Mouse (Mus musculus) neural tube, embryonic 15.5 days (tissue): ENCODE data around the gene Nfatc2. TPM values are rescaled to one million over a fixed set of nuclear protein-coding genes. Genes with fewer than 3 reads are reported as not detected.

Experiments
- ATAC-seq: fragments of 200-750 bp; cut with Nextera tagmentation; 2 replicates; pipeline ENCODE4 v1.8.0; 2017; ENCODE audit warnings: mild to moderate bottlenecking, moderate TSS enrichment, moderate library complexity; ENCODE audit not compliant: low FRiP score
- H3K27ac ChIP-seq: fragments of 300-500 bp; sonication (generic); replicated peaks from 2 replicates; pipeline ENCODE4 v1.5.1; 2015; ENCODE audit warnings: mild to moderate bottlenecking, inconsistent platforms
- H3K27me3 ChIP-seq: fragments of 300-500 bp; sonication (generic); replicated peaks from 2 replicates; pipeline ENCODE4 v1.6.1; 2015; ENCODE audit warnings: inconsistent platforms
- H3K36me3 ChIP-seq: fragments of 300-500 bp; sonication (generic); 2 replicates; pipeline ENCODE4 v1.6.1; 2015; ENCODE audit warnings: inconsistent platforms
- H3K4me1 ChIP-seq: fragments of 300-500 bp; sonication (generic); 2 replicates; pipeline ENCODE4 v1.6.1; 2015; ENCODE audit warnings: inconsistent platforms
- H3K4me2 ChIP-seq: fragments of 300-500 bp; sonication (generic); 2 replicates; pipeline ENCODE4 v1.6.1; 2015; ENCODE audit warnings: inconsistent platforms, mild to moderate bottlenecking, moderate library complexity
- H3K4me3 ChIP-seq: fragments of 300-500 bp; sonication (generic); replicated peaks from 2 replicates; pipeline ENCODE4 v1.5.1; 2015; ENCODE audit warnings: mild to moderate bottlenecking, inconsistent platforms
- H3K9ac ChIP-seq: fragments of 300-500 bp; sonication (generic); replicated peaks from 2 replicates; pipeline ENCODE4 v1.6.1; 2015; ENCODE audit warnings: mild to moderate bottlenecking, inconsistent platforms
- H3K9me3 ChIP-seq: fragments of 300-500 bp; sonication (generic); replicated peaks from 2 replicates; pipeline ENCODE4 v1.6.1; 2016; ENCODE audit warnings: inconsistent platforms
- whole genome bisulfite sequencing: fragments of 180-500 bp; shearing (Covaris S2); methylation state at CpG from one replicate; pipeline ENCODE4 v1.1.7; 2015; ENCODE audit warnings: mixed read lengths; 5-methylcytosine and 5-hydroxymethylcytosine counted together
- polyA plus RNA-seq: library from polyadenylated mRNA; unstranded; fragments of >200 nt; fragmentation: Nextera tagmentation; extraction: Ambion mirVana; gene quantifications from 2 replicates; pipeline ENCODE4 v1.2.1, GENCODE M21; 2015

The Nfatc2 gene
- polyA plus RNA-seq, 1 experiment from 2014 or later, result 4.8 TPM

DNA sequence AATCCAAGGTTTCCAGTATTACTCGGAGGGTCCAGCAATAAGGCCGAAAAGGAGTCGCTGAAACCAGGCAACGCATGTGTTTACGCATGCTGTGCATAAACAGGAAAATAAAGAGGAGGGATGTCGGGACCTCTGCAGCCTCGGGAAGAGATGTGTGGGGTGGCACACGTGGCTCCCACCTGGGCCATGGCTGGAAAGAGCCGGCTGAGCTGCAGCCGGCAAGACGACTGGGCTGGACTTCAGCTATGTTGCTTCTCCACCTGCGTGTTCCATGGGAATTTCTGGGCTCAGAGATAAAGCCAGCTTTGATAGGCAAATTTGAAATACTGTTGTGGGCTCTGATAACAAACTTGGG lies 907 bp upstream of the Nfatc2 start:
- Histone ChIP-seq H3K4me2 (peak overlapping the region; percentile 92), H3K9ac (no peak overlapping the region), H3K9me3 (no peaks in the 10 kb centered on the region), H3K27ac (no peak overlapping the region), H3K27me3 (peaks cover 41% of the 10 kb centered on the region), H3K4me1 (peaks cover 43% of the 10 kb centered on the region), H3K4me3 (no peak overlapping the region), H3K36me3 (no peaks in the 10 kb centered on the region)
- no peak for ATAC-seq
- WGBS, result 21% methylated on average over 12 of the region's 12 CpGs

GRCm38 (mm10) chr2:168600750-168601490 lies 537 bp downstream of the Nfatc2 start:
- peak overlapping the region; percentile 92 for H3K4me2 ChIP-seq
- peaks cover 40% of the 10 kb centered on the region for H3K27me3 ChIP-seq
- peaks cover 43% of the 10 kb centered on the region for H3K4me1 ChIP-seq
- H3K27ac ChIP-seq, result peak overlapping the region; percentile 82
- H3K4me3 ChIP-seq, result peak overlapping the region; percentile 62
- H3K9ac ChIP-seq, result peak overlapping the region; percentile 66
- ATAC-seq, result peak; percentile 81
- no peaks in the 10 kb centered on the region for H3K9me3 ChIP-seq
- no peaks in the 10 kb centered on the region for H3K36me3 ChIP-seq
- 1% methylated on average over 32 of the region's 32 CpGs for WGBS

DNA sequence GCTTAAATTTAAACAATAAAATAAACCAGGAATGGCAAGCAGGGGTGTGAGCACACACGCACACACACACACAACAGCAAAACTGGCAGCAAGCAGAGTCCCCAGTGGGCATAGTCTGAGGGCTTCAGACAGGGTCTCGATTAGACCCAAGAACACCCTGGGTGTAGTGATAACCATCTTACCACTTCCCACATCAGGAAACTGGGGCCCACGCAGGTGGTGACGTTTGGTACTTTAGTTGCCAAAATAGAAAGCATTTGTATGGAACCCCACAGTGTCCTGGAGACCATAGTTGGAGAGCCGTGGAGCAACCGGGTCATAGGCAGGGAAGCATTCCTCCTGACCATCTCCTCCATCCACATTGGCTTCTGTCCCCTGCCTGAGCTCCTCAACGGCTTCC lies 5.8 kb downstream of the Nfatc2 start:
- Histone ChIP-seq H3K9ac (no peak overlapping the region), H3K4me1 (peaks cover 13% of the 10 kb centered on the region), H3K36me3 (no peaks in the 10 kb centered on the region), H3K27me3 (peaks cover 26% of the 10 kb centered on the region), H3K27ac (no peak overlapping the region), H3K9me3 (no peaks in the 10 kb centered on the region), H3K4me2 (no peak overlapping the region), H3K4me3 (no peak overlapping the region)
- WGBS, result 79% methylated on average over 7 of the region's 7 CpGs
- ATAC-seq, result no peak

DNA sequence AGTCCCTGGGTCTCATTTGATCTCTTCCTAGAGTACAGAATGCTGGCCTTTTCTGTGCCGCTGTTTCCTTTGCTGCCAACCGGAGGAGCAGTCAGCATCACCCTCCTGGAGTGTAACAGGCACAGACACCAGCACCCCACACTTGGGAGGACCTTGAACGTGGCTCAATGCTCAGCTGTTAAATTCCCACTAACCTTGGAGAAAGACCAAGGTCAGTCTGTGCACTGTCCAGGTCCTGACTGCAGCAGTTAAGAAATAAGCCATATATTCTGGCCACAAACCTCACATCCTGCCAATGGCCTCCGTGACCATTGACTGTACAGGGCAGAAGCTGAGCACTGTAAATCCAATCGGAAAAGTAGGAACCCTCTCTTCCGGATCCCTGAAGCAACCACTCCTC lies 7.8 kb downstream of the Nfatc2 start:
- H3K27me3 ChIP-seq, result peaks cover 29% of the 10 kb centered on the region
- peaks cover 20% of the 10 kb centered on the region for H3K4me1 ChIP-seq
- H3K9me3 ChIP-seq, result no peaks in the 10 kb centered on the region
- ATAC-seq, result no peak
- H3K4me2 ChIP-seq, result no peak overlapping the region
- 82% methylated on average over 6 of the region's 6 CpGs for WGBS
- no peak overlapping the region for H3K27ac ChIP-seq
- no peak overlapping the region for H3K9ac ChIP-seq
- H3K36me3 ChIP-seq, result no peaks in the 10 kb centered on the region
- H3K4me3 ChIP-seq, result no peak overlapping the region

DNA sequence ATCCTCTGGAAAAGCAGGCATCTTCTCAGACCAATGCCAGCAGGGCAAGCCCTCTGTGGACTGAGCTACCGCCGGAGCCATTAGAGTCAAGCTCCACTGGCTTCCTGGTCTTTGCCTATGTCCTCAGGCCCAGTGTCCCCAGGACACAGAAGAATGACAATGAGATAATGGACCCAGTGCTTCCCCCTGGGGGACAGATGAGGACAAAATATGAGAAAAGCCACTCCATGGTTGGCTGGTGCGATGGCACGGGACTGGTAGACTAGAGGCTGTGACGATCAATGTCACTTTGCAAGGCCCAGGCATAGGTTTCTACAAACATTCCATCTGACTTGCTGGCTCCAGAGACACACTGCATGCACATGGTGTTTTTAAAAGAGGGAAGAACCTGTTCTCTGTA lies 8.5 kb downstream of the Nfatc2 start:
- Histone ChIP-seq H3K9ac (no peak overlapping the region), H3K4me2 (no peak overlapping the region), H3K9me3 (no peaks in the 10 kb centered on the region), H3K4me3 (no peak overlapping the region), H3K4me1 (peaks cover 26% of the 10 kb centered on the region), H3K27me3 (peaks cover 29% of the 10 kb centered on the region), H3K36me3 (no peaks in the 10 kb centered on the region), H3K27ac (no peak overlapping the region)
- no peak for ATAC-seq
- 84% methylated on average over 5 of the region's 5 CpGs for WGBS

- no peak overlapping the region for H3K27ac ChIP-seq
- no peak overlapping the region for H3K4me2 ChIP-seq
- no peak overlapping the region for H3K9ac ChIP-seq
- peaks cover 29% of the 10 kb centered on the region for H3K27me3 ChIP-seq
- H3K9me3 ChIP-seq, result no peaks in the 10 kb centered on the region
- 87% methylated on average over 2 of the region's 2 CpGs for WGBS
- no peaks in the 10 kb centered on the region for H3K36me3 ChIP-seq
- H3K4me3 ChIP-seq, result no peak overlapping the region
- peaks cover 32% of the 10 kb centered on the region for H3K4me1 ChIP-seq
- ATAC-seq, result no peak
These were observed 10.4 kb downstream of the Nfatc2 start for GRCm38 (mm10) chr2:168591076-168591475.

DNA sequence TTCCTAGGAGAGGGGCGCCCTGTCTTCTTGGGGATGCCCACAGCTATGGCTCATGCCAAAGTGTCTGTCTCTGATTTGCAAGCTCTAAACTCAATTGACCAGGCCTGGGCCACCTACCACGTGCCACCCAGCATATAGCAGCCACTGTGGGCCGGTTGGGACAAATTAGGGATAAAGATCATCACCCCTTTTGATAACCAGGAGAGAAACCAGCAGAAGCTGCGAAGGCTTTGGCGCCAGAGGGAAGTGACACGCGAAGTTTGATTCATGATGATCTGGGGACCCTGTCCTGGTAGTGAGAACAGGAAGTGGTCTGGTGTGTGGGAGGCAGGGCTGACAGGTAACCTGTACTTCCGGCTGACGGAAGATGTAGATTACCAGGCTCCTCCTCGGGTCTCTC lies 10.9 kb downstream of the Nfatc2 start:
- ATAC-seq, result no peak
- 44% methylated on average over 10 of the region's 10 CpGs for WGBS
- H3K27ac ChIP-seq, result no peak overlapping the region
- peaks cover 29% of the 10 kb centered on the region for H3K27me3 ChIP-seq
- no peaks in the 10 kb centered on the region for H3K36me3 ChIP-seq
- H3K9me3 ChIP-seq, result no peaks in the 10 kb centered on the region
- H3K4me1 ChIP-seq, result peaks cover 32% of the 10 kb centered on the region
- no peak overlapping the region for H3K9ac ChIP-seq
- H3K4me2 ChIP-seq, result peak overlapping the region; percentile 62
- peak overlapping the region; percentile 33 for H3K4me3 ChIP-seq

GRCm38 (mm10) chr2:168590168-168590551 lies 11.3 kb downstream of the Nfatc2 start:
- peaks cover 32% of the 10 kb centered on the region for H3K4me1 ChIP-seq
- peaks cover 29% of the 10 kb centered on the region for H3K27me3 ChIP-seq

DNA sequence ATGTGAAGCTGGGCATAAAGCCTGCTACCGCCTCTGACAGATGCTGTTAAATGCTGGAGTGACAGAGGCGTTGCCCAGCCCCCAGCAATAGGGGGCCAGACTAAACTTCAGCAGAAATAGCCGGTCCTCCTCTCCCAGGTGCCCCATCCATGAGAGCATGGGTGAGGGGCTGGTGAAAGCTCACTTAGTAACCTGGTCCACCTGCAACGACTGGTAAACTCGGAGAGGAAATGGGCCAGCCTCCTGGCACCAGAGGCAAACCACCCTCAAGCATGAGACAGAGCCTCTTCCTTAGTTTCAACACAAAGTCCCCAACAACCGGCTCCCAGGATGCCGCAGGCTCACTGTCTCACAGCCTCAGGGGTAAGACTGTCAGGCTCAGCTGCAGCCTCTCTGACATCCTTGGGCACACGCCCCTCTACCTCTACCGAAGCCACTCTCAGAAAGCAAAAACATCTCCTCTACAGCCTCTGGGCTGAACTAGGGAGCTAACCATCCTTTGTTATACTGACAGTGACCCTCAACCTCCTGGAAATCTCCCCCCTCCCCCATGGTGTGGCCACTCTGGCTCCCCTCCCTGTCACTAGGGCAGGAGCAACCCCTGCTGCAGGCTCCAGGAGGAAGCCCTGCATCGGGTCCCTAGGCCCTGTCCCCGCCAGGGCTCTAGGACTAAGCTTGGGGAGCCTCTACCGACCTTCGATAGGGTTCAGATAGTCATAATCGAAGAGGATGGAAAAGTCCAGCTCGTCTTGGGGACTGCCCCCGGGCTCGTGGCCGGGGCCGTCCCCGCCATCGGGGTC lies 11.9 kb downstream of the Nfatc2 start:
- H3K9ac ChIP-seq, result 0 out of 2 replicates have a peak overlapping the region, but pooled peaks have one; percentile 3
- peaks cover 29% of the 10 kb centered on the region for H3K27me3 ChIP-seq
- H3K27ac ChIP-seq, result no peak overlapping the region
- H3K4me2 ChIP-seq, result peak overlapping the region; percentile 62
- peaks cover 32% of the 10 kb centered on the region for H3K4me1 ChIP-seq
- peak; percentile 51 for ATAC-seq
- peak overlapping the region; percentile 33 for H3K4me3 ChIP-seq
- WGBS, result 8% methylated on average over 21 of the region's 21 CpGs
- no peaks in the 10 kb centered on the region for H3K9me3 ChIP-seq
- no peaks in the 10 kb centered on the region for H3K36me3 ChIP-seq

More at GRCm38 (mm10) chr2:168590168-168590551, 11.3 kb downstream of the Nfatc2 start:
- Histone ChIP-seq H3K36me3 (no peaks in the 10 kb centered on the region), H3K27ac (no peak overlapping the region), H3K4me2 (peak overlapping the region; percentile 62), H3K9me3 (no peaks in the 10 kb centered on the region), H3K4me3 (peak overlapping the region; percentile 33), H3K9ac (0 out of 2 replicates have a peak overlapping the region, but pooled peaks have one; percentile 3)
- 1% methylated on average over 37 of the region's 38 CpGs for WGBS
- ATAC-seq, result 0 out of 2 replicates have a peak, but pooled peaks have one; percentile 29

- no peak overlapping the region for H3K9ac ChIP-seq
- no peaks in the 10 kb centered on the region for H3K36me3 ChIP-seq
- no peak for ATAC-seq
- no peaks in the 10 kb centered on the region for H3K9me3 ChIP-seq
- H3K4me3 ChIP-seq, result no peak overlapping the region
- peaks cover 39% of the 10 kb centered on the region for H3K4me1 ChIP-seq
- H3K27ac ChIP-seq, result no peak overlapping the region
- H3K27me3 ChIP-seq, result peaks cover 31% of the 10 kb centered on the region
- peak overlapping the region; percentile 2; the same call in 1 of the 2 replicates for H3K4me2 ChIP-seq
- 30% methylated on average over 11 of the region's 11 CpGs for WGBS
These were observed 12.7 kb downstream of the Nfatc2 start for GRCm38 (mm10) chr2:168588591-168589367.

DNA sequence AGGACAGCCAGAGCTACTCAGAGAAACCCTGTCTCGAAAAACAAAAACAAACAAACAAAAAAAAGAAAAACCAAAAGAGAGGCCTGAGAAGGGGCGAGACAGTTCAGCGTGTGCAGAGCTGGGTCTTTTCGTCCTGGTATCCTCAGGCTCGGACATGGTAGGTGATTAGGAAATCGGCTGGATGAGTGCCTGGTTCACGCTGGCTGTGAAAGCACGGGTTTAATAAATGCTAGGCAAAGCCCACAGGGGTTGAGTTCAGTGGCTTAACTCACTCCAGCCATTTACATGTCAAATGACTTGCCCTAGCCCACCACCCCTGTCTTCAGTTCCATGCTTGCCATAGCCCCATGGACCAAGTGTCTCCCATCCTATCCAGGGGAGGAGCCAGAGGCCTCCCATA lies 14.3 kb downstream of the Nfatc2 start:
- no peak overlapping the region for H3K9ac ChIP-seq
- peaks cover 39% of the 10 kb centered on the region for H3K4me1 ChIP-seq
- no peak overlapping the region for H3K4me3 ChIP-seq
- H3K9me3 ChIP-seq, result no peaks in the 10 kb centered on the region
- no peak overlapping the region for H3K27ac ChIP-seq
- WGBS, result 73% methylated on average over 8 of the region's 8 CpGs
- H3K27me3 ChIP-seq, result peaks cover 33% of the 10 kb centered on the region
- no peak for ATAC-seq
- H3K36me3 ChIP-seq, result no peaks in the 10 kb centered on the region
- no peak overlapping the region for H3K4me2 ChIP-seq
